Mouse (Mus musculus) central nervous system, embryonic 18 days (tissue): Measurements from ENCODE around the gene Slc25a21. TPM values are rescaled to one million over a fixed set of nuclear protein-coding genes. Genes with fewer than 3 reads are reported as not detected.

Experiments used
- polyA plus RNA-seq: library from polyadenylated mRNA; depleted of rRNA; stranded (reverse); fragments of >200 nt; gene quantifications from 2 replicates; pipeline ENCODE4 v1.2.3, GENCODE M21; 2012; rRNA removed

The Slc25a21 gene
- 0.07 and 0.22 TPM in 2 replicates for polyA plus RNA-seq

GRCm38 (mm10) chr12:57197363-57198026 is at the start of gene Slc25a21:
Gene Slc25a21 (minus strand): TSS chr12:57197472.

GRCm38 (mm10) chr12:57230192-57230706 is 33.0 kb upstream of the Slc25a21 start, which contains the start of the genes Prps1l3 and Mipol1:
Gene Prps1l3 (plus strand): TSS chr12:57230412.
Gene Mipol1 (plus strand): TSS chr12:57230427.

GRCm38 (mm10) chr12:56691427-56692079 is 505.7 kb downstream of the Slc25a21 start, which contains the start of gene Pax9:
Gene Pax9 (plus strand): TSS chr12:56691767.

Other genes with a start within 250 kb of the Slc25a21 start
- gene Prps1l3, start 32.9 kb upstream of the Slc25a21 start, polyA plus RNA-seq, result 14.1 and 15.8 TPM in 2 replicates
- gene Mipol1, start 33.0 kb upstream of the Slc25a21 start, polyA plus RNA-seq, result 2.5 and 2.9 TPM in 2 replicates